Mouse (Mus musculus) spleen, postnatal 10 days (tissue): ENCODE data around the gene Reps1.

Experiments used
- DNase-seq, 2 experiments: peaks; one replicate each; pipeline ENCODE4 v3.0.0; 2021 to 2022; ENCODE audit warnings: low spot score in 2 of 2

Reps1 gene

GRCm38 (mm10) chr10:18139615-18140014, 84.0 kb downstream of the Reps1 start:
- no peak for DNase-seq

- no peak for DNase-seq
Observed at GRCm38 (mm10) chr10:18141389-18141788, 85.7 kb downstream of the Reps1 start.

- no peak for DNase-seq
Observed at GRCm38 (mm10) chr10:18142231-18142630, 86.6 kb downstream of the Reps1 start.

- DNase-seq = no peak
Observed at GRCm38 (mm10) chr10:18147224-18147623, 91.6 kb downstream of the Reps1 start.

- DNase-seq = no peak
Observed at GRCm38 (mm10) chr10:18162435-18162971, 106.8 kb downstream of the Reps1 start.
